Mouse (Mus musculus) hindbrain, embryonic 16.5 days (tissue): ENCODE measurements around the gene Abcd3. TPM values are rescaled to one million over a fixed set of nuclear protein-coding genes. Genes with fewer than 3 reads are reported as not detected.

Source experiments
- ATAC-seq: fragments of 200-750 bp; cut with Nextera tagmentation; 2 replicates; pipeline ENCODE4 v1.8.0; 2017; ENCODE audit warnings: moderate TSS enrichment, moderate library complexity
- H3K27ac ChIP-seq: fragments of 300-500 bp; sonication (generic); 2 replicates; pipeline ENCODE4 v1.5.1; 2014; ENCODE audit warnings: low read depth, mild to moderate bottlenecking, control low read depth, low read length, moderate library complexity
- H3K27me3 ChIP-seq: fragments of 300-500 bp; sonication (generic); replicated peaks from 2 replicates; pipeline ENCODE4 v1.6.1; 2014; ENCODE audit warnings: low read length; ENCODE audit not compliant: control insufficient read depth, insufficient read depth
- H3K36me3 ChIP-seq: fragments of 300-500 bp; sonication (generic); 2 replicates; pipeline ENCODE4 v1.6.1; 2014; ENCODE audit warnings: mild to moderate bottlenecking, low read length, moderate library complexity, mixed read lengths; ENCODE audit not compliant: control insufficient read depth, insufficient read depth
- H3K4me1 ChIP-seq: fragments of 300-500 bp; sonication (generic); 2 replicates; pipeline ENCODE4 v1.6.1; 2014; ENCODE audit warnings: low read depth, low read length; ENCODE audit not compliant: control insufficient read depth, insufficient read depth
- H3K4me2 ChIP-seq: fragments of 300-500 bp; sonication (generic); 2 replicates; pipeline ENCODE4 v1.6.1; 2014; ENCODE audit warnings: mild to moderate bottlenecking, low read length, control low read depth, moderate library complexity
- H3K4me3 ChIP-seq: fragments of 300-500 bp; sonication (generic); 2 replicates; pipeline ENCODE4 v1.5.1; 2014; ENCODE audit warnings: mild to moderate bottlenecking, low read length, control low read depth, moderate library complexity
- H3K9ac ChIP-seq: fragments of 300-500 bp; sonication (generic); 2 replicates; pipeline ENCODE4 v1.6.1; 2014; ENCODE audit warnings: low read depth, mild to moderate bottlenecking, control low read depth, low read length, moderate library complexity
- H3K9me3 ChIP-seq: fragments of 300-500 bp; sonication (generic); 2 replicates; pipeline ENCODE4 v1.6.1; 2014; ENCODE audit warnings: mild to moderate bottlenecking, low read length, moderate library complexity; ENCODE audit not compliant: control insufficient read depth
- WGBS: fragments of 180-500 bp; shearing (Covaris S2); extraction: QIAGEN DNeasy Blood & Tissue Kit; methylation state at CpG from one replicate; pipeline ENCODE4 v1.1.7; 2014; 5-methylcytosine and 5-hydroxymethylcytosine counted together
- polyA plus RNA-seq: library from polyadenylated mRNA; unstranded; fragments of >200 nt; fragmentation: Nextera tagmentation; extraction: Ambion mirVana; gene quantifications from 2 replicates; pipeline ENCODE4 v1.2.1, GENCODE M21; 2015

Abcd3 gene
- polyA plus RNA-seq, 1 experiment from 2014 or later = 84.4 TPM

- Histone ChIP-seq H3K9ac (no peak overlapping the region; the same call in 1 of the 2 replicates), H3K27me3 (no peaks in the 10 kb centered on the region), H3K4me2 (peak overlapping the region; percentile 39), H3K27ac (no peak overlapping the region), H3K36me3 (no peaks in the 10 kb centered on the region), H3K4me1 (peaks cover 8% of the 10 kb centered on the region), H3K9me3 (no peaks in the 10 kb centered on the region), H3K4me3 (no peak overlapping the region)
- no peak for ATAC-seq
- 41% methylated on average over 14 of the region's 14 CpGs for WGBS
Observed at GRCm38 (mm10) chr3:121720801-121721690, 94.1 kb downstream of the Abcd3 start.

- Histone ChIP-seq H3K4me1 (peaks cover 6% of the 10 kb centered on the region), H3K4me3 (no peak overlapping the region), H3K9ac (no peak overlapping the region), H3K27ac (no peak overlapping the region), H3K36me3 (no peaks in the 10 kb centered on the region), H3K4me2 (no peak overlapping the region), H3K27me3 (no peaks in the 10 kb centered on the region), H3K9me3 (no peaks in the 10 kb centered on the region)
- WGBS = 67% methylated on average over 3 of the region's 3 CpGs
- no peak for ATAC-seq
Observed at GRCm38 (mm10) chr3:121719701-121720100, 95.4 kb downstream of the Abcd3 start.

- Histone ChIP-seq H3K27ac (no peak overlapping the region), H3K36me3 (no peaks in the 10 kb centered on the region), H3K4me2 (no peak overlapping the region), H3K9me3 (no peaks in the 10 kb centered on the region), H3K27me3 (no peaks in the 10 kb centered on the region), H3K4me3 (no peak overlapping the region), H3K4me1 (peaks cover 6% of the 10 kb centered on the region), H3K9ac (no peak overlapping the region)
- 79% methylated on average over 8 of the region's 8 CpGs for WGBS
- no peak for ATAC-seq
Observed at GRCm38 (mm10) chr3:121718679-121719078, 96.4 kb downstream of the Abcd3 start.

GRCm38 (mm10) chr3:121716480-121716879 lies 98.6 kb downstream of the Abcd3 start:
- H3K27ac ChIP-seq = no peak overlapping the region
- no peaks in the 10 kb centered on the region for H3K9me3 ChIP-seq
- no peak for ATAC-seq
- H3K9ac ChIP-seq = no peak overlapping the region
- no peak overlapping the region for H3K4me3 ChIP-seq
- H3K4me2 ChIP-seq = no peak overlapping the region
- no peaks in the 10 kb centered on the region for H3K36me3 ChIP-seq
- no peaks in the 10 kb centered on the region for H3K4me1 ChIP-seq
- H3K27me3 ChIP-seq = no peaks in the 10 kb centered on the region
- WGBS = 80% methylated on average over 5 of the region's 5 CpGs

- Histone ChIP-seq H3K4me3 (no peak overlapping the region), H3K4me1 (no peaks in the 10 kb centered on the region), H3K9ac (no peak overlapping the region), H3K4me2 (no peak overlapping the region), H3K9me3 (no peaks in the 10 kb centered on the region), H3K27ac (no peak overlapping the region), H3K27me3 (no peaks in the 10 kb centered on the region), H3K36me3 (no peaks in the 10 kb centered on the region)
- peak; percentile 61 for ATAC-seq
- 79% methylated on average over 6 of the region's 6 CpGs for WGBS
Observed at GRCm38 (mm10) chr3:121715741-121716459, 99.2 kb downstream of the Abcd3 start.

GRCm38 (mm10) chr3:121715336-121715735 lies 99.8 kb downstream of the Abcd3 start:
- no peaks in the 10 kb centered on the region for H3K27me3 ChIP-seq
- no peak for ATAC-seq
- no peak overlapping the region for H3K4me3 ChIP-seq
- no peaks in the 10 kb centered on the region for H3K36me3 ChIP-seq
- no peak overlapping the region for H3K27ac ChIP-seq
- H3K9ac ChIP-seq = no peak overlapping the region
- no peaks in the 10 kb centered on the region for H3K4me1 ChIP-seq
- no peaks in the 10 kb centered on the region for H3K9me3 ChIP-seq
- H3K4me2 ChIP-seq = no peak overlapping the region

- Histone ChIP-seq H3K4me2 (no peak overlapping the region), H3K27ac (no peak overlapping the region), H3K9me3 (no peaks in the 10 kb centered on the region), H3K36me3 (no peaks in the 10 kb centered on the region), H3K4me1 (no peaks in the 10 kb centered on the region), H3K9ac (no peak overlapping the region), H3K27me3 (no peaks in the 10 kb centered on the region), H3K4me3 (no peak overlapping the region)
- 91% methylated on average over 2 of the region's 2 CpGs for WGBS
- ATAC-seq = no peak
Observed at GRCm38 (mm10) chr3:121714461-121714860, 100.6 kb downstream of the Abcd3 start.

- H3K4me1 ChIP-seq = no peaks in the 10 kb centered on the region
- H3K9ac ChIP-seq = no peak overlapping the region
- H3K27me3 ChIP-seq = no peaks in the 10 kb centered on the region
- H3K4me3 ChIP-seq = no peak overlapping the region
- H3K36me3 ChIP-seq = no peaks in the 10 kb centered on the region
- ATAC-seq = no peak
- H3K9me3 ChIP-seq = no peaks in the 10 kb centered on the region
- 64% methylated on average over 8 of the region's 8 CpGs for WGBS
- no peak overlapping the region for H3K4me2 ChIP-seq
- no peak overlapping the region for H3K27ac ChIP-seq
Observed at GRCm38 (mm10) chr3:121713816-121714215, 101.3 kb downstream of the Abcd3 start.

- 76% methylated on average over 17 of the region's 17 CpGs for WGBS
- Histone ChIP-seq H3K27me3 (no peaks in the 10 kb centered on the region), H3K9me3 (no peaks in the 10 kb centered on the region), H3K27ac (no peak overlapping the region), H3K4me3 (no peak overlapping the region), H3K36me3 (no peaks in the 10 kb centered on the region), H3K4me2 (no peak overlapping the region), H3K9ac (no peak overlapping the region), H3K4me1 (no peaks in the 10 kb centered on the region)
- ATAC-seq = no peak
Observed at GRCm38 (mm10) chr3:121713151-121713701, 101.9 kb downstream of the Abcd3 start.
